Mouse (Mus musculus): ENCODE measurements around the gene Tmc8. TPM values are rescaled to one million over a fixed set of nuclear protein-coding genes. Genes with fewer than 3 reads are reported as not detected.

The Tmc8 gene
- total RNA-seq, 1 experiment: 3.9 TPM

DNA sequence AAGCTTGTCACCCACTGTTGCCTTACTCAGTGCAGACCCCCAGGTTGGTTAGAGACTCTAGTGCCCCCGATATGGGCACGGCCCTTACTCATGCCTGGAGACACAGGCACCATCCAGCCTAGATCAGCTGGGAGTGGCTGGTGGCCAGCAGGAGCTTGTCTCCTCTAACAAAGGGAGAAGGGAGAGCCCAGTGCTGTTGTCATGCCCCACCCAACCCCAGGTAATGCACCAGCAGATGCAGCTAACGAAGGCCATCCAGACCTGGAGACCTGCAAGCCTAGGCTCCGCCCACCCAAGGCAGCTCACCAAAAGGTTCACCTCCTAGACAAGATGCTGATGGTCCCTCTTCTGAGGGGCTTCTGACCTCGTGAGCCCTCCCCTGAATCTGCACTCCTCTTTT lies 16.5 kb upstream of the Tmc8 start:
- peaks cover 5 to 22% of the 10 kb centered on the region in 2 experiments; a peak in 3 of 4 replicates for H3K4me1 ChIP-seq (ENCODE audit: control insufficient read depth in 2 of 2, insufficient read depth in 2 of 2, low read length in 2 of 2, poor library complexity in 1 of 2)
- H3K36me3 ChIP-seq (ENCODE audit: control insufficient read depth, insufficient read depth, low read length, poor library complexity, severe bottlenecking): peaks cover 21% of the 10 kb centered on the region; the same call in 1 of the 2 replicates
- no peak overlapping the region for H3K9ac ChIP-seq (ENCODE audit: insufficient read depth, low read depth, low read length, poor library complexity, severe bottlenecking)
- in situ Hi-C loops (cut with MboI; ENCODE audit: low sequenced_read_pairs in 2 of 2, unreplicated experiment in 2 of 2): no loop called here
- no peaks in the 10 kb centered on the region for H3K9me3 ChIP-seq (ENCODE audit: control insufficient read depth, insufficient read depth, low read depth, low read length)
- no peak overlapping the region for H3K4me3 ChIP-seq (ENCODE audit: insufficient read depth in 1 of 2, low read depth in 1 of 2, low read length in 2 of 2, poor library complexity in 1 of 2, severe bottlenecking in 1 of 2)
- no peak overlapping the region for H3K27ac ChIP-seq (ENCODE audit: insufficient read depth, low read depth, low read length, poor library complexity, severe bottlenecking)
- TF ChIP-seq ZNF384 (IDR thresholded peaks at IDR 0.05; ENCODE audit: low read depth, low read length) (no peak), HCFC1 (IDR thresholded peaks at IDR 0.05; ENCODE audit: borderline replicate concordance, insufficient read depth, low read length) (no peak), ZC3H11A (IDR thresholded peaks at IDR 0.05; ENCODE audit: borderline replicate concordance, low read depth, low read length) (no peak), MAFK (IDR thresholded peaks at IDR 0.05; ENCODE audit: insufficient read depth, low read depth, low read length) (no peak), CHD2 (IDR thresholded peaks at IDR 0.05; ENCODE audit: low read depth, low read length) (no peak)
- no peak for DNase-seq (ENCODE audit: low read depth, low spot score)

DNA sequence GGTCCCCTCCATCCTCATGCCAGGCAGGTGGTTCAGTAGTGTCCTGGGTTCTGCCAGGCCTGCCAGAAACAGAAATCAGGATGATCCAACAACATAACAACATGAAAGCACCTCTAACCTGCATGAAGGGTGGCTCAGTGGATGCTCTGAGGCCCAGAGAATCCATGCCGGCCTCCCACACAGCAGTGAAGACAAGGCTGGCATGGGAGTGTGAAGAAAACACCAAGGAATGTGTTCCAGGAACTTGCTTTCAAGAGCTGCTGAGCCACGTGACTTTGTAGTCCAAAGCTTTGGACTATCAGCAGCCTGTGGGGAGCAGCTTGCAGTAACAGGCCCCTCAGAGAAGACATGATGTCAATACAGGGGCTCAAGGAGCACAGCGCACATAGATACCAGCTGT lies 15.6 kb upstream of the Tmc8 start:
- Histone ChIP-seq H3K27ac (ENCODE audit: insufficient read depth, low read depth, low read length, poor library complexity, severe bottlenecking) (no peak overlapping the region), H3K4me1 (ENCODE audit: control insufficient read depth in 2 of 2, insufficient read depth in 2 of 2, low read length in 2 of 2, poor library complexity in 1 of 2) (peaks cover 5 to 22% of the 10 kb centered on the region in 2 experiments; a peak in 3 of 4 replicates), H3K36me3 (ENCODE audit: control insufficient read depth, insufficient read depth, low read length, poor library complexity, severe bottlenecking) (peaks cover 21% of the 10 kb centered on the region; the same call in 1 of the 2 replicates), H3K4me3 (ENCODE audit: insufficient read depth in 1 of 2, low read depth in 1 of 2, low read length in 2 of 2, poor library complexity in 1 of 2, severe bottlenecking in 1 of 2) (no peak overlapping the region), H3K9me3 (ENCODE audit: control insufficient read depth, insufficient read depth, low read depth, low read length) (no peaks in the 10 kb centered on the region), H3K9ac (ENCODE audit: insufficient read depth, low read depth, low read length, poor library complexity, severe bottlenecking) (no peak overlapping the region)
- TF ChIP-seq CHD2 (IDR thresholded peaks at IDR 0.05; ENCODE audit: low read depth, low read length): no peak
- in situ Hi-C loops (cut with MboI; ENCODE audit: low sequenced_read_pairs in 2 of 2, unreplicated experiment in 2 of 2): no loop called here
- DNase-seq (ENCODE audit: low read depth, low spot score): no peak

DNA sequence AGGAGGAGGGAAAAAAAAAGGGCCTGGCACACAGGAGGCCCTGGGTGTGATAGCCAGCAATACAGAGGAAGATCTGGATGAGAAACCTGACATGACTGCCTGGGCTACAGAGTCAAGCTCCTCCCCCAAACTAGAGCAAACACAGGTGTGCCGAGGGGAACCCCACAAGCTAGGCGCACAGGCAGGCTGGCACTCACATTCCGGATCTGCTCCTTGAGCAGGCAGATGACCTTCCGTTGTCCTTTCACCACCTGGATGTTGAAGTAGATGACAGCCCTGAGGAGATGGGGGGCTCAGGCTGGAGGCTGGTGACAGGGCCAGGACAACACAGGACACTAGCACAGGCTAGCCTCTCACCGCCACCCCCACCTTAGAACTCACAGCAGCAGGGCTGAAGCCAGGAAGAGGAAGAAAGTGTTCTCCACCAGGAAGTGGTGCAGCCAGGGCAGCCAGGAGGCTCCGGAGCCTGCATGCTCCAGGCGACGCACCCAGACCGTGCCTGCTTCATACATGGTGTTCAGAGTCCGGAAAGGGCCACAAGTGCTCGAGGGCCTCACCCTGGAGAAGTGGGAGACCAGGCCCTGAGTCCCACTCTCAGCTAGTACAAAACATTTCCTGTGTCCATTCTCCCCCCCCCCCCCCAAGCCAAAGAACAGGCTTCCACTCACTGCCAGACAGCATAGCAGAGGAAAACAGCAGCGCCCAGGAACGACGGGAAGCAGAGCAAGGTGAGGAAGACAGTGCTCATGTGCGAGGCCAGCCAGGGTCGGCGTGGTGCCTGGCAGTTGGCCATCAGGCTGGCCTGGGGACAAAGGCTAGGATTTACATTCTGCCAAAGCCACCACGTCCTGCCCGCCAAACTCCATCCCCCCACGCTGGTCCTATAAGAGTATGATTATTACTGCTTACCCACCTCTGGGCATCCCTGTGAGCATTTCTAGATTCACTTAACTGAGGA lies 12.9 kb upstream of the Tmc8 start:
- no peaks in the 10 kb centered on the region for H3K9me3 ChIP-seq (ENCODE audit: control insufficient read depth, insufficient read depth, low read depth, low read length)
- H3K36me3 ChIP-seq (ENCODE audit: control insufficient read depth, insufficient read depth, low read length, poor library complexity, severe bottlenecking): peaks cover 27% of the 10 kb centered on the region; the same call in 1 of the 2 replicates
- in situ Hi-C loops (cut with MboI; ENCODE audit: low sequenced_read_pairs in 2 of 2, unreplicated experiment in 2 of 2): no loop called here
- no peak for TF ChIP-seq MAFK (IDR thresholded peaks at IDR 0.05; ENCODE audit: insufficient read depth, low read depth, low read length)
- no peak for TF ChIP-seq CHD2 (IDR thresholded peaks at IDR 0.05; ENCODE audit: low read depth, low read length)
- no peak for TF ChIP-seq HCFC1 (IDR thresholded peaks at IDR 0.05; ENCODE audit: borderline replicate concordance, insufficient read depth, low read length)
- TF ChIP-seq ZNF384 (IDR thresholded peaks at IDR 0.05; ENCODE audit: low read depth, low read length): no peak
- no peak for TF ChIP-seq ZC3H11A (IDR thresholded peaks at IDR 0.05; ENCODE audit: borderline replicate concordance, low read depth, low read length)
- DNase-seq (ENCODE audit: low read depth, low spot score): no peak
- no peak overlapping the region for H3K4me3 ChIP-seq (ENCODE audit: insufficient read depth in 1 of 2, low read depth in 1 of 2, low read length in 2 of 2, poor library complexity in 1 of 2, severe bottlenecking in 1 of 2)
- H3K4me1 ChIP-seq (ENCODE audit: control insufficient read depth in 2 of 2, insufficient read depth in 2 of 2, low read length in 2 of 2, poor library complexity in 1 of 2): peaks cover 2 to 20% of the 10 kb centered on the region in 2 experiments; a peak in 3 of 4 replicates
- H3K27ac ChIP-seq (ENCODE audit: insufficient read depth, low read depth, low read length, poor library complexity, severe bottlenecking): no peak overlapping the region
- no peak overlapping the region for H3K9ac ChIP-seq (ENCODE audit: insufficient read depth, low read depth, low read length, poor library complexity, severe bottlenecking)

DNA sequence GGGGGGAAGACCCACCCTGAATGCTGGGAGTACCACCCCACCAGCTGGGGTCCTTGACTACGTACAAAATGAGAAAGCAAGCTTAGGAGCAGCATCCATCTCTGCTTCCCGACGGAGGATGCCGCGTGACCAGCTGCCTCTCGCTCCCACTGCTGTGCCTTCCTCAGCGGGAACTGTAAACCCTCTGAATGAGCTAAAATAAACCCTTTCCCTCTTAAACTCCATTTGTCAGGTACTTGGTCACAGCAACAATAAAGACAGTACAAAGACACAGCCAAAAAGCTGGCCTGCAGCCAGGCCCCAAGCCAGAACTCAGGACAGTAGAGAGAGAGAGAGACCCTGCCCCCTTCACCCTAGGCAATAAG lies 12.2 kb upstream of the Tmc8 start:
- H3K9ac ChIP-seq (ENCODE audit: insufficient read depth, low read depth, low read length, poor library complexity, severe bottlenecking): no peak overlapping the region
- no peak overlapping the region for H3K4me3 ChIP-seq (ENCODE audit: insufficient read depth in 1 of 2, low read depth in 1 of 2, low read length in 2 of 2, poor library complexity in 1 of 2, severe bottlenecking in 1 of 2)
- H3K9me3 ChIP-seq (ENCODE audit: control insufficient read depth, insufficient read depth, low read depth, low read length): no peaks in the 10 kb centered on the region
- no peak overlapping the region for H3K27ac ChIP-seq (ENCODE audit: insufficient read depth, low read depth, low read length, poor library complexity, severe bottlenecking)
- H3K4me1 ChIP-seq (ENCODE audit: control insufficient read depth in 2 of 2, insufficient read depth in 2 of 2, low read length in 2 of 2, poor library complexity in 1 of 2): peaks cover 2 to 20% of the 10 kb centered on the region in 2 experiments; a peak in 3 of 4 replicates
- TF ChIP-seq ZC3H11A (IDR thresholded peaks at IDR 0.05; ENCODE audit: borderline replicate concordance, low read depth, low read length) (no peak), HCFC1 (IDR thresholded peaks at IDR 0.05; ENCODE audit: borderline replicate concordance, insufficient read depth, low read length) (no peak), ZNF384 (IDR thresholded peaks at IDR 0.05; ENCODE audit: low read depth, low read length) (no peak), MAFK (IDR thresholded peaks at IDR 0.05; ENCODE audit: insufficient read depth, low read depth, low read length) (no peak), CHD2 (IDR thresholded peaks at IDR 0.05; ENCODE audit: low read depth, low read length) (no peak)
- no peak for DNase-seq (ENCODE audit: low read depth, low spot score)
- H3K36me3 ChIP-seq (ENCODE audit: control insufficient read depth, insufficient read depth, low read length, poor library complexity, severe bottlenecking): peaks cover 34% of the 10 kb centered on the region; the same call in 1 of the 2 replicates
- in situ Hi-C loops (cut with MboI; ENCODE audit: low sequenced_read_pairs in 2 of 2, unreplicated experiment in 2 of 2): no loop called here
